Mouse (Mus musculus) myocyte (in vitro differentiated cells): ENCODE results near the gene Tnfrsf26. TPM values are rescaled to one million over a fixed set of nuclear protein-coding genes. Genes with fewer than 3 reads are reported as not detected.

ENCODE experiments used
- H3K27me3 ChIP-seq: one replicate; pipeline ENCODE4 v1.6.1; 2011; ENCODE audit not compliant: control insufficient read depth, insufficient read depth, insufficient read length
- H3K36me3 ChIP-seq: one replicate; pipeline ENCODE4 v1.6.1; 2011; ENCODE audit not compliant: control insufficient read depth, insufficient read depth
- H3K4me2 ChIP-seq: one replicate; pipeline ENCODE4 v1.6.1; 2011; ENCODE audit warnings: low read depth, control low read depth
- H3K4me3 ChIP-seq: one replicate; pipeline ENCODE4 v1.5.1; 2011; ENCODE audit warnings: mild to moderate bottlenecking, control low read depth, moderate library complexity
- H3K79me2 ChIP-seq: one replicate; pipeline ENCODE4 v1.6.1; 2011; ENCODE audit not compliant: control insufficient read depth, insufficient read depth
- H3ac ChIP-seq: one replicate; pipeline ENCODE4 v1.6.1; 2011; ENCODE audit not compliant: control insufficient read depth, insufficient read length
- CEBPB ChIP-seq: IDR thresholded peaks from 2 replicates; pipeline ENCODE4 v1.6.1; 2011; ENCODE audit warnings: mild to moderate bottlenecking, moderate library complexity; ENCODE audit not compliant: poor library complexity, insufficient read depth, severe bottlenecking
- E2F4 ChIP-seq: IDR thresholded peaks from one replicate; pipeline ENCODE4 v1.6.1; 2011; ENCODE audit warnings: mild to moderate bottlenecking, control low read depth, moderate library complexity; ENCODE audit not compliant: insufficient read depth
- MAX ChIP-seq: IDR thresholded peaks from one replicate; pipeline ENCODE4 v1.6.1; 2011; ENCODE audit warnings: low read depth, mild to moderate bottlenecking, control low read depth
- MYOD1 ChIP-seq, 3 experiments: IDR thresholded peaks; one replicate each; pipeline ENCODE4 v1.6.1; 2011; ENCODE audit warnings: control low read depth in 2 of 3, low read depth in 2 of 3, mild to moderate bottlenecking in 2 of 3, moderate library complexity in 1 of 3; ENCODE audit not compliant: insufficient read length in 2 of 3, control insufficient read depth in 1 of 3
- MYOG ChIP-seq, 3 experiments: IDR thresholded peaks; one replicate each; pipeline ENCODE4 v1.6.1; 2011; ENCODE audit warnings: control low read depth in 2 of 3, low read depth in 2 of 3, mild to moderate bottlenecking in 2 of 3; ENCODE audit not compliant: insufficient read length in 2 of 3, control insufficient read depth in 1 of 3, insufficient read depth in 1 of 3
- POLR2A ChIP-seq: IDR thresholded peaks from one replicate; pipeline ENCODE4 v1.6.1; 2011; ENCODE audit warnings: low read depth, mild to moderate bottlenecking, control low read depth, moderate library complexity; ENCODE audit not compliant: insufficient read length
- POLR2AphosphoS2 ChIP-seq: IDR thresholded peaks from one replicate; pipeline ENCODE4 v1.6.1; 2011; ENCODE audit warnings: low read depth, control low read depth; ENCODE audit not compliant: insufficient read length
- REST ChIP-seq: IDR thresholded peaks from one replicate; pipeline ENCODE4 v1.6.1; 2011; ENCODE audit warnings: mild to moderate bottlenecking, control low read depth, moderate library complexity; ENCODE audit not compliant: insufficient read depth, insufficient read length
- SRF ChIP-seq: IDR thresholded peaks from one replicate; pipeline ENCODE4 v1.6.1; 2011; ENCODE audit warnings: low read depth; ENCODE audit not compliant: control insufficient read depth, insufficient read length
- TCF3 ChIP-seq: IDR thresholded peaks from one replicate; pipeline ENCODE4 v1.6.1; 2011; ENCODE audit warnings: low read depth, control low read depth; ENCODE audit not compliant: insufficient read length
- USF1 ChIP-seq: IDR thresholded peaks from one replicate; pipeline ENCODE4 v1.6.1; 2011; ENCODE audit warnings: low read depth, mild to moderate bottlenecking, control low read depth, moderate library complexity
- polyA plus RNA-seq: library from polyadenylated mRNA; unstranded; fragments of >200 nt; fragmentation: generic; extraction: Trizol; gene quantifications from one replicate; pipeline ENCODE4 v1.2.1, GENCODE M21; 2012; ENCODE audit warnings: missing spikeins

Gene Tnfrsf26
- polyA plus RNA-seq, 1 experiment: 0.02 TPM

DNA sequence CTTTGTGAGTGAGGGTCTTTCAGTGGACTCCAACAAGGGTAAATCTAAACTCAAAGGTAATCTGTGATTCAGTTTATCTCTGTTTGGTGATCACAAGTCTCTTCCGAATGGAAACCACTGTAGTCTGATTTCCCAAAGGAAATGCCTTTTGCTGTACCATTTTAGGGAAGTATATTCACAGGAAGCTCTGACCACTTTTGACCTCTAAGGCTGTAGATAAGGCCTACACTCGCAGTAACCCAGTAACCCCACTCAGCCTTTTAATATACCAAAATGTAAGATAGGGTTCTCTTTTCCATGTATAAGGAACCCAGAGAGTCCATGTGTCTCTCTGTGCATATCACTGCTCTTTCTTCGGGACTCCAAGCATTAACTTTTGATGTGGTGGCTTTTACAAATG, 23.2 kb downstream of the Tnfrsf26 start:
- no peaks in the 10 kb centered on the region for H3K27me3 ChIP-seq
- no peaks in the 10 kb centered on the region for H3K36me3 ChIP-seq
- no peak overlapping the region for H3ac ChIP-seq
- no peak for TF ChIP-seq POLR2A
- no peak overlapping the region for H3K4me3 ChIP-seq
- H3K79me2 ChIP-seq: no peaks in the 10 kb centered on the region
- no peak overlapping the region for H3K4me2 ChIP-seq

DNA sequence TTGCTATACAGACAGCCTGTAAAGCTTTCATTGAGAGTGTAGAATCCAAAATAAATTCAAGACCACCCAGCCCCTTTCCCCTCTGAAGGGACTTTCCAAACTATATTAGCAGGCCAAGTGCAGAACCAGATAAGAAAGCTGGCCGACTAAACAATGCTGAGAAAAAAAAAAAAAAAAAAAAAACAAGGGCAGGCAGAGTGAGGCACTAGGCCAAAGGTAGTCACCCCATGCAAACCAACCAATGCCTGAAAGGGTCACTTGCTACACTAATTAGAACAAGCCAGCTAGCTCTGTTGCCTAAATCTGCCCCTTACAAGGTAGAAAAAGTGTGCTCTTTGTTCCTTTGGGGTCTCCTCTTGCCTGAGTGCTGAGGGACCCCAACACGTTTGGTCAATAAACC, 23.6 kb downstream of the Tnfrsf26 start:
- Histone ChIP-seq H3K79me2 (no peaks in the 10 kb centered on the region), H3K4me2 (no peak overlapping the region), H3K4me3 (no peak overlapping the region), H3K27me3 (no peaks in the 10 kb centered on the region), H3ac (no peak overlapping the region), H3K36me3 (no peaks in the 10 kb centered on the region)
- TF ChIP-seq POLR2AphosphoS2 (no peak), SRF (no peak)

DNA sequence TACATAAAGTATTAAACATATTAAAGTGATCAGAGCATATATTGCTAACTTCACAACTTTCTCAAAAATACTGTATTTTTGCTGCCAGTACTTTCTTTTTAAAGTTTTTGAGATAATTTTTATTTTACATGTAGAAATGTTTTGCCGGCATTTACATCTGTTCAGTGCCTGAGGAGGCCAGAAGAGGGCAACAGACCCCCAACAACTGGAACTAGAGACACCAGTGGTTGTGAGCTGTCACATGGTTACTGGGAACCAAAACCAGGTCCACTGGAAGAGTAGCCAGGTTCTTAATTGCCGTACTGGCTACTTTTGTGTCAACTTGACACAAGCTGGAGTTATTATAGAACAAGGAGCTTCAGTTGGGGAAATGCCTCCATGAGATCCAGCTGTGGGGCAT, 26.8 kb downstream of the Tnfrsf26 start:
- Histone ChIP-seq H3ac (no peak overlapping the region), H3K4me2 (no peak overlapping the region), H3K27me3 (no peaks in the 10 kb centered on the region), H3K4me3 (no peak overlapping the region), H3K79me2 (peaks cover 32% of the 10 kb centered on the region), H3K36me3 (peaks cover 12% of the 10 kb centered on the region)
- TF ChIP-seq USF1 (peak; percentile 26), POLR2A (no peak)

DNA sequence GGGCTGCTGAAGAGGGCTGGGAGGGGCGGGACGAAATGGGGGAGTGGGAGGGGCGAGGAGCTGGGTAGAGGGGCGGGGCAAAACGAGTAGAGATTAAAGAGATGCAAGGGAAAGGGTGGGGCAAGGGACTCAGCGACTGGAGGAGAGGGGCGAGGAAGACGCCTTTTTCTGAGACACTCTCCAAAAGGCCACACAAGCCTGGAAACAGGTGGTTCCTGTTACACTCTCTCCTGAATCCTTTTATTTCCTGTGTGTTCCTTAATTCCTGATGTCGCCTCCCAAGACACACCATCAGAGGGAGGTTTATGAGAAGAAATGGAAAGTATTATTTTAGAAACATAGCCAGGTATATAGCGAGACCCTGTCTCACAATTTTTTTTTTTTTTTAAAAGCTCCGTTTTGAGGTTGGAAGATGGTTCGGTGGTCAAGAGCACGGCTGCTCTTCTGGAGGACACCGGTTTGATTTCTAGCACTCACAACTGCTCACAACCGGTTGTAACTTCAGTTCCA, 28.2 kb downstream of the Tnfrsf26 start:
- Histone ChIP-seq H3K4me2 (peak overlapping the region; percentile 94), H3K4me3 (peak overlapping the region; percentile 100), H3K27me3 (no peaks in the 10 kb centered on the region), H3ac (peak overlapping the region; percentile 92), H3K79me2 (peaks cover 46% of the 10 kb centered on the region), H3K36me3 (peaks cover 20% of the 10 kb centered on the region)
- TF ChIP-seq TCF3: no peak
- TF ChIP-seq MYOD1 (IDR thresholded peaks at IDR 0.05; ENCODE audit: control insufficient read depth in 1 of 3, insufficient read length in 2 of 3, low read depth in 2 of 3): peak in 1 of 3 experiments; percentile 5

DNA sequence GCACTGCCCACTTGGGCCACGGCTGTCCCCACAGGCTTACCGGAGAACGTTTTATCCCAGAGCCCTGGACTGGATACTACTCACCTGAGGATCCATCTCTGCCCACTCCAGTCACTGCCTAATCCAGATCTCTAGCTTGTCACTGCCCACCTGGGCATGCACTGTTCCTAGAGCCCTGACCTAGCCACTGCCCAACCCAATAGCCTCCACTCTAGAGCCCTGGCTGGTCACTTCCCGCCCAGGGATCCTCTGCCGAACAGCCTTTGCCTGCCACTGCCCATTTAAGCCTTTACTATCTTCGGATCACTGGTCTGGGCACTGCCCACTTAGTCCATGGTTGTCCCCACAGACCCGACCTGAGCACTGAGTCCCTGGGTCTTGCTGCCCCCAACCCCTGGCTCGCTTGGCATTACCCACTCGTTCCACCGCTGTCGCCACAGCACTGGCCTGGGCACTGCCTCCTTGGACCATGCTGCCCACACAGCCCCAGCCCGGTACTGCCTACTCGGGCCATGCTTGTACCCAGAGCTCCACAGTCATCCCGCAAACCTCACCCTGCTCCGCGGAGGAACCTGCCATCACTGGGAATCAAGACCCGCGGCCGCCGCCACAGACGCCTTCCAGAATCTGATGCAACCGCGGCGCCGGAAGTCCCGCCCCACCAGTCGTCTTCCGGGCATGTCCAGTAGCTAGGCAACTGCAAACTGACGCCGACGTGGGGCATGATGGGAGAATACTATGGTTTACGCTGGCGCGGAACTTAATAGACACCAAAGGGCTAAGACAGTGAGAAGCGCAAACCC, 28.9 kb downstream of the Tnfrsf26 start, which contains the start of gene Cars:
Gene Cars (minus strand): TSS at position 663 of the 803 bp plus-strand sequence.
- no peaks in the 10 kb centered on the region for H3K27me3 ChIP-seq
- H3K79me2 ChIP-seq: peaks cover 52% of the 10 kb centered on the region
- H3ac ChIP-seq: peak within 1 kb of the TSS; percentile 92
- TF ChIP-seq POLR2AphosphoS2: peak; percentile 57
- peak; percentile 64; the same call in 1 of the 2 replicates for TF ChIP-seq CEBPB
- TF ChIP-seq POLR2A: peak; percentile 77
- no peak for TF ChIP-seq USF1
- peak; percentile 63 for TF ChIP-seq E2F4
- TF ChIP-seq MAX: no peak
- H3K4me3 ChIP-seq: peak within 1 kb of the TSS; percentile 100
- H3K36me3 ChIP-seq: peaks cover 23% of the 10 kb centered on the region
- H3K4me2 ChIP-seq: peak within 1 kb of the TSS; percentile 94

DNA sequence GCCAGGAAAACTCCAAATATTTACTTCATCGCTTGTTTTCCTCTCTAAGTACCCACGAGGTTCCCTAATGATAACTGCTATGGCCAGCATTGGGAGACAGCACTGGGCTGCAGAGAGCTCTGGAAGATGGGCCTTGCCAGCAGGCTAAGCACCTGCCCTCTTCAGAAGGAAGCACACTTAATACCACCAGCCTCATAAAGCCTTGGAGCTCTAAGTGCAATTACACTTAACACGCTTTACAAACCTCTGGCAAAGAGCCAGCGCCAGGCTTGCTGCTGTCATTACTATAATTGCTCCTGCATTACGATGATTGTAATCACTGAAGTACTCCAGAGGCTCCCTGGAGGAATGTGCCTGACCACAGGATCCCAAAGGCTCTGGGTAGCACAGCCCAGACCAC, 33.7 kb downstream of the Tnfrsf26 start:
- Histone ChIP-seq H3K36me3 (peaks cover 60% of the 10 kb centered on the region), H3ac (no peak overlapping the region), H3K79me2 (peaks cover 97% of the 10 kb centered on the region), H3K4me3 (no peak overlapping the region), H3K4me2 (no peak overlapping the region), H3K27me3 (no peaks in the 10 kb centered on the region)
- TF ChIP-seq REST: no peak
- no peak for TF ChIP-seq TCF3
- no peak for TF ChIP-seq USF1
- no peak for TF ChIP-seq MYOD1 (IDR thresholded peaks at IDR 0.05; ENCODE audit: control insufficient read depth in 1 of 3, insufficient read length in 2 of 3, low read depth in 2 of 3)
- no peak for TF ChIP-seq POLR2A
- TF ChIP-seq MAX: no peak
- TF ChIP-seq POLR2AphosphoS2: no peak
- no peak for TF ChIP-seq MYOG (IDR thresholded peaks at IDR 0.05; ENCODE audit: control insufficient read depth in 1 of 3, insufficient read depth in 1 of 3, insufficient read length in 2 of 3, low read depth in 2 of 3)
- no peak for TF ChIP-seq E2F4
- TF ChIP-seq CEBPB: no peak
- no peak for TF ChIP-seq SRF
